Mouse (Mus musculus) adrenal gland (tissue): ENCODE data around the gene Mgam.
"Not testable (repeated sequence)": the region's sequence is repeated elsewhere in the genome, so short reads cannot be mapped to it uniquely, and the experiment has no call there.

Source experiments
- intact Hi-C: fragments of 180-260 bp; cut with DNase I; formaldehyde crosslinking; loops from one replicate; pipeline ENCODE4 v1.15.1; 2025

Gene Mgam

GRCm38 (mm10) chr6:40715705-40716104, 87.1 kb downstream of the Mgam start:
- intact Hi-C loops = no loop called here

GRCm38 (mm10) chr6:40728506-40728905, 99.9 kb downstream of the Mgam start:
- intact Hi-C loops = not testable (repeated sequence)

- intact Hi-C loops = no loop called here
These were observed 110.9 kb downstream of the Mgam start for GRCm38 (mm10) chr6:40739545-40739944.

- intact Hi-C loops = not testable (repeated sequence)
These were observed 120.4 kb downstream of the Mgam start for GRCm38 (mm10) chr6:40749030-40749429.

GRCm38 (mm10) chr6:40755948-40756347, 127.3 kb downstream of the Mgam start:
- intact Hi-C loops = no loop called here

GRCm38 (mm10) chr6:40757346-40757745, 128.7 kb downstream of the Mgam start:
- intact Hi-C loops = not testable (repeated sequence)

GRCm38 (mm10) chr6:40774656-40775055, 146.0 kb downstream of the Mgam start:
- intact Hi-C loops = no loop called here

- intact Hi-C loops = no loop called here
These were observed 149.8 kb downstream of the Mgam start for GRCm38 (mm10) chr6:40778458-40778857.

- intact Hi-C loops = loop anchor here (5.0 kb wide), 1 partner anchor 161 kb away; no protein-coding TSS in a partner anchor
These were observed 155.0 kb downstream of the Mgam start for GRCm38 (mm10) chr6:40783637-40784036.

GRCm38 (mm10) chr6:40784378-40784777, 155.7 kb downstream of the Mgam start:
- intact Hi-C loops = loop anchor here (5.0 kb wide), 1 partner anchor 162 kb away; no protein-coding TSS in a partner anchor

- intact Hi-C loops = no loop called here
These were observed 166.6 kb downstream of the Mgam start for GRCm38 (mm10) chr6:40795077-40795812.

GRCm38 (mm10) chr6:40818237-40818902, 189.7 kb downstream of the Mgam start:
- intact Hi-C loops = no loop called here
